Mouse (Mus musculus) spleen, adult 2 months (tissue): ENCODE measurements around the gene Naa25.

Source experiments
- CTCF ChIP-seq: fragments of 200-500 bp; IDR thresholded peaks from 2 replicates; pipeline ENCODE4 v1.5.1; 2011; ENCODE audit warnings: mild to moderate bottlenecking, inconsistent platforms; ENCODE audit not compliant: insufficient read depth, insufficient read length, insufficient replicate concordance; ENCODE audit errors: extremely low read depth
- POLR2A ChIP-seq: fragments of 200-500 bp; IDR thresholded peaks from 2 replicates; pipeline ENCODE4 v1.6.1; 2011; ENCODE audit warnings: low read depth, low read length, inconsistent platforms

- TF ChIP-seq CTCF = no peak
- no peak for TF ChIP-seq POLR2A
These were observed 40.4 kb downstream of the Naa25 start for GRCm38 (mm10) chr5:121438131-121438530.
